Mouse (Mus musculus): ENCODE results near the gene Pgpep1l. TPM values are rescaled to one million over a fixed set of nuclear protein-coding genes. Genes with fewer than 3 reads are reported as not detected.

The Pgpep1l gene
- total RNA-seq (2014; rRNA removed) (0.68 TPM in 1 of 2 replicates, not detected in the other), polyA plus RNA-seq (2015; fragmentation: Nextera tagmentation; extraction: Ambion mirVana) (0.24 TPM in 1 of 2 replicates, not detected in the other)

- peak; percentile 75 for ATAC-seq
- TF ChIP-seq CTCF (IDR thresholded peaks at IDR 0.05; ENCODE audit: low read depth), result no peak
- Histone ChIP-seq H3K36me3 (ENCODE audit: insufficient read depth, low read length) (no peaks in the 10 kb centered on the region), H3K27me3 (ENCODE audit: insufficient read depth, low read length) (no peaks in the 10 kb centered on the region), H3K27ac (no peak within 1 kb of the TSS), H3K9ac (replicated peaks; ENCODE audit: low read length) (no peak within 1 kb of the TSS), H3K4me2 (ENCODE audit: low read depth, low read length) (peak within 1 kb of the TSS; percentile 59), H3K4me1 (ENCODE audit: insufficient read depth, low read length) (peaks cover 6% of the 10 kb centered on the region), H3K9me3 (ENCODE audit: low read length) (no peaks in the 10 kb centered on the region), H3K4me3 (ENCODE audit: low read length) (peak within 1 kb of the TSS; percentile 27)
- WGBS, result 10% methylated on average over 25 of the region's 25 CpGs
- peak; percentile 61 for DNase-seq (ENCODE audit: low spot score)
Measured at GRCm38 (mm10) chr7:68264028-68264453, at the start of gene Pgpep1l. Pgpep1l (minus strand) TSS chr7:68264233.

GRCm38 (mm10) chr7:68313038-68313782 is 49.2 kb upstream of the Pgpep1l start:
- H3K4me2 ChIP-seq (ENCODE audit: low read depth, low read length), result no peak overlapping the region
- no peak for TF ChIP-seq CTCF (IDR thresholded peaks at IDR 0.05; ENCODE audit: low read depth)
- no peak for ATAC-seq
- H3K9me3 ChIP-seq (ENCODE audit: low read length), result no peaks in the 10 kb centered on the region
- no peak overlapping the region for H3K9ac ChIP-seq (replicated peaks; ENCODE audit: low read length)
- H3K36me3 ChIP-seq (ENCODE audit: insufficient read depth, low read length), result no peaks in the 10 kb centered on the region
- H3K4me3 ChIP-seq (ENCODE audit: low read length), result no peak overlapping the region
- WGBS, result 71% methylated on average over 14 of the region's 14 CpGs
- no peak for DNase-seq (ENCODE audit: low spot score)
- H3K27me3 ChIP-seq (ENCODE audit: insufficient read depth, low read length), result no peaks in the 10 kb centered on the region
- no peak overlapping the region for H3K27ac ChIP-seq
- no peaks in the 10 kb centered on the region for H3K4me1 ChIP-seq (ENCODE audit: insufficient read depth, low read length)

GRCm38 (mm10) chr7:68312395-68312794 is 48.4 kb upstream of the Pgpep1l start:
- Histone ChIP-seq H3K36me3 (ENCODE audit: insufficient read depth, low read length) (no peaks in the 10 kb centered on the region), H3K27me3 (ENCODE audit: insufficient read depth, low read length) (no peaks in the 10 kb centered on the region), H3K4me2 (ENCODE audit: low read depth, low read length) (no peak overlapping the region), H3K9me3 (ENCODE audit: low read length) (no peaks in the 10 kb centered on the region), H3K4me1 (ENCODE audit: insufficient read depth, low read length) (no peaks in the 10 kb centered on the region), H3K4me3 (ENCODE audit: low read length) (no peak overlapping the region), H3K9ac (replicated peaks; ENCODE audit: low read length) (no peak overlapping the region), H3K27ac (no peak overlapping the region)
- 78% methylated on average over 5 of the region's 5 CpGs for WGBS
- DNase-seq (ENCODE audit: low spot score), result no peak
- TF ChIP-seq CTCF (IDR thresholded peaks at IDR 0.05; ENCODE audit: low read depth), result no peak
- no peak for ATAC-seq

- no peak overlapping the region for H3K27ac ChIP-seq
- no peaks in the 10 kb centered on the region for H3K9me3 ChIP-seq (ENCODE audit: low read length)
- H3K9ac ChIP-seq (replicated peaks; ENCODE audit: low read length), result no peak overlapping the region
- no peaks in the 10 kb centered on the region for H3K27me3 ChIP-seq (ENCODE audit: insufficient read depth, low read length)
- no peak overlapping the region for H3K4me3 ChIP-seq (ENCODE audit: low read length)
- 73% methylated on average over 6 of the region's 6 CpGs for WGBS
- DNase-seq (ENCODE audit: low spot score), result no peak
- H3K4me2 ChIP-seq (ENCODE audit: low read depth, low read length), result no peak overlapping the region
- no peak for ATAC-seq
- no peaks in the 10 kb centered on the region for H3K4me1 ChIP-seq (ENCODE audit: insufficient read depth, low read length)
- H3K36me3 ChIP-seq (ENCODE audit: insufficient read depth, low read length), result no peaks in the 10 kb centered on the region
- no peak for TF ChIP-seq CTCF (IDR thresholded peaks at IDR 0.05; ENCODE audit: low read depth)
Measured at GRCm38 (mm10) chr7:68311469-68311868, 47.4 kb upstream of the Pgpep1l start.

- Histone ChIP-seq H3K4me2 (ENCODE audit: low read depth, low read length) (no peak overlapping the region), H3K27me3 (ENCODE audit: insufficient read depth, low read length) (no peaks in the 10 kb centered on the region), H3K36me3 (ENCODE audit: insufficient read depth, low read length) (no peaks in the 10 kb centered on the region), H3K9ac (replicated peaks; ENCODE audit: low read length) (no peak overlapping the region), H3K27ac (no peak overlapping the region), H3K4me1 (ENCODE audit: insufficient read depth, low read length) (no peaks in the 10 kb centered on the region), H3K4me3 (ENCODE audit: low read length) (no peak overlapping the region), H3K9me3 (ENCODE audit: low read length) (no peaks in the 10 kb centered on the region)
- DNase-seq (ENCODE audit: low spot score) (no peak), ATAC-seq (no peak)
- WGBS, result 92% methylated on average over 8 of the region's 8 CpGs
- no peak for TF ChIP-seq CTCF (IDR thresholded peaks at IDR 0.05; ENCODE audit: low read depth)
Measured at GRCm38 (mm10) chr7:68306756-68307155, 42.7 kb upstream of the Pgpep1l start.

GRCm38 (mm10) chr7:68305781-68306575 is 41.9 kb upstream of the Pgpep1l start:
- no peak overlapping the region for H3K4me2 ChIP-seq (ENCODE audit: low read depth, low read length)
- no peak for DNase-seq (ENCODE audit: low spot score)
- no peaks in the 10 kb centered on the region for H3K9me3 ChIP-seq (ENCODE audit: low read length)
- WGBS, result 49% methylated on average over 11 of the region's 11 CpGs
- H3K4me3 ChIP-seq (ENCODE audit: low read length), result no peak overlapping the region
- H3K36me3 ChIP-seq (ENCODE audit: insufficient read depth, low read length), result no peaks in the 10 kb centered on the region
- H3K4me1 ChIP-seq (ENCODE audit: insufficient read depth, low read length), result no peaks in the 10 kb centered on the region
- no peak overlapping the region for H3K9ac ChIP-seq (replicated peaks; ENCODE audit: low read length)
- no peak for ATAC-seq
- no peaks in the 10 kb centered on the region for H3K27me3 ChIP-seq (ENCODE audit: insufficient read depth, low read length)
- no peak for TF ChIP-seq CTCF (IDR thresholded peaks at IDR 0.05; ENCODE audit: low read depth)
- no peak overlapping the region for H3K27ac ChIP-seq

All from hindbrain, postnatal 0 days (tissue).